Mouse (Mus musculus): ENCODE results near the gene Tmem161b. TPM values are rescaled to one million over a fixed set of nuclear protein-coding genes. Genes with fewer than 3 reads are reported as not detected.
A peak's percentile ranks its signal among the peaks of the same experiment; 100 is the strongest.

Gene Tmem161b
- polyA plus RNA-seq, 1 experiment from 2014 or later = 26.5 TPM

GRCm38 (mm10) chr13:84280352-84280751, 58.3 kb downstream of the Tmem161b start:
- WGBS = 88% methylated on average over 4 of the region's 4 CpGs
- no peaks in the 10 kb centered on the region for H3K27me3 ChIP-seq
- H3K4me1 ChIP-seq (replicated peaks) = no peaks in the 10 kb centered on the region
- no peak overlapping the region for H3K4me2 ChIP-seq
- peaks cover 15% of the 10 kb centered on the region for H3K36me3 ChIP-seq
- no peak overlapping the region for H3K4me3 ChIP-seq
- H3K9me3 ChIP-seq = no peaks in the 10 kb centered on the region
- no peak overlapping the region for H3K9ac ChIP-seq
- no peak for ATAC-seq (ENCODE audit: low read depth)
- H3K27ac ChIP-seq (replicated peaks) = no peak overlapping the region

GRCm38 (mm10) chr13:84282966-84283365, 60.9 kb downstream of the Tmem161b start:
- no peaks in the 10 kb centered on the region for H3K4me1 ChIP-seq (replicated peaks)
- ATAC-seq (ENCODE audit: low read depth) = no peak
- no peaks in the 10 kb centered on the region for H3K9me3 ChIP-seq
- no peak overlapping the region for H3K4me2 ChIP-seq
- no peaks in the 10 kb centered on the region for H3K27me3 ChIP-seq
- no peak overlapping the region for H3K27ac ChIP-seq (replicated peaks)
- no peak overlapping the region for H3K9ac ChIP-seq
- H3K36me3 ChIP-seq = peaks cover 12% of the 10 kb centered on the region
- no peak overlapping the region for H3K4me3 ChIP-seq

- peak overlapping the region; percentile 77 for H3K27ac ChIP-seq (replicated peaks)
- no peaks in the 10 kb centered on the region for H3K9me3 ChIP-seq
- H3K27me3 ChIP-seq = no peaks in the 10 kb centered on the region
- peak; percentile 97 for ATAC-seq (ENCODE audit: low read depth)
- 24% methylated on average over 7 of the region's 7 CpGs for WGBS
- H3K36me3 ChIP-seq = peaks cover 18% of the 10 kb centered on the region
- no peaks in the 10 kb centered on the region for H3K4me1 ChIP-seq (replicated peaks)
- H3K4me3 ChIP-seq = no peak overlapping the region
- no peak overlapping the region for H3K9ac ChIP-seq
- peak overlapping the region; percentile 15 for H3K4me2 ChIP-seq
Measured at GRCm38 (mm10) chr13:84284764-84285558, 62.9 kb downstream of the Tmem161b start.

DNA sequence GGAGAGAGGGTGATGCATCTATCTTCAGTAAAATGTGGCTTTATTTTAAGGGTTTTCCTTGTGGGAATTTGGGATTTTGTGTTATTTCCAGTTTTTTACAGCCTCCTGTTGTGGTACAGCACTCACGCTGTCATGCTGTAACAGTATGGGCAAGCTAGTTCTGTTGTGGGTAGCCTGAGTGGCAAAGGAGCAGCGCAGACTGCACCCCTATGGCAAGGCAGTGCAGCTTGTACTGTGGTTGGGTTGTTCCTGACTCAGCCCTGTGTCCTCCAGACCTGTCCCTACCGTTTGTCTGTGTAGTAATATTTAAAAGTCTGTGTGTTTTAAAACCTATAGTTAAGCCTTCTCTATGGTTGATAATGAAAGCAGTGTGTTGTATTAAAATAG, 63.5 kb downstream of the Tmem161b start:
- H3K4me2 ChIP-seq = peak overlapping the region; percentile 15
- no peak overlapping the region for H3K4me3 ChIP-seq
- H3K9ac ChIP-seq = no peak overlapping the region
- 29% methylated on average over 3 of the region's 3 CpGs for WGBS
- H3K4me1 ChIP-seq (replicated peaks) = no peaks in the 10 kb centered on the region
- H3K27me3 ChIP-seq = no peaks in the 10 kb centered on the region
- peak overlapping the region; percentile 77 for H3K27ac ChIP-seq (replicated peaks)
- ATAC-seq (ENCODE audit: low read depth) = peak; percentile 95
- H3K36me3 ChIP-seq = peaks cover 18% of the 10 kb centered on the region
- H3K9me3 ChIP-seq = no peaks in the 10 kb centered on the region

DNA sequence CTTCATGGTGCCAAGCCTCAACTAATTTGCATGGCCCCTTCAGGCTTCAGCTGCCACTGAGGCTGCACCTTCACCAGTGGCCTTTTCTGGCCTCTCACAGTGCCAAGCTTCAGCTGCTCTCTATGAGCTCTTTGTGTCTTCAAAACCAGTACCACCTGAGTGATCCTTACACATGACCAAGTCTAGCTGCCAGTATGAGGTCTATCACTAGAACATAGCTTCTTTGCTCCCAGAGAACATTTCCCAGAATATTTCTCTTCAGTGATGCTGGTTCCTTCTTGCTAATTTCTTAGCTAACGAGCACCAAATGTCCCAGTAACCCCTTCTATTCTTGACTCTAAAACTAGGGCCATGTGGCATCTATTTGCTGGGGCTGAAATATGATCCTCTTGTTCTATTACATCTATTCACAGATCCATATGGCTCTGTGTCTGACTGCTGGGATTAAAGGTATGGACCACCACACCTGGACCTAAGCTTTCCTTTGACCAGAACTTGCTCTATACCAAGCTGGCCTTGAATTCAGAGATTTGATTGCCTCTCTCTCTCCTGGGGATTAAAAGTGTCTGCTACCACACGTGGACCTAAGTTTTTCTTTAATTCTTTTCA, 77.5 kb downstream of the Tmem161b start:
- H3K9ac ChIP-seq = no peak overlapping the region
- no peak overlapping the region for H3K27ac ChIP-seq (replicated peaks)
- WGBS = 80% methylated on average over 2 of the region's 2 CpGs
- no peak overlapping the region for H3K4me3 ChIP-seq
- no peak overlapping the region for H3K4me2 ChIP-seq
- no peak for ATAC-seq (ENCODE audit: low read depth)
- no peaks in the 10 kb centered on the region for H3K27me3 ChIP-seq
- peaks cover 38% of the 10 kb centered on the region for H3K36me3 ChIP-seq
- H3K9me3 ChIP-seq = no peaks in the 10 kb centered on the region
- H3K4me1 ChIP-seq (replicated peaks) = no peaks in the 10 kb centered on the region

GRCm38 (mm10) chr13:84343272-84343671, 121.2 kb downstream of the Tmem161b start:
- Histone ChIP-seq H3K4me1 (replicated peaks) (peaks cover 43% of the 10 kb centered on the region), H3K27ac (replicated peaks) (peak overlapping the region; percentile 99), H3K27me3 (no peaks in the 10 kb centered on the region), H3K4me3 (no peak overlapping the region), H3K4me2 (peak overlapping the region; percentile 71), H3K9ac (peak overlapping the region; percentile 41; the same call in 1 of the 2 replicates), H3K36me3 (no peaks in the 10 kb centered on the region), H3K9me3 (no peaks in the 10 kb centered on the region)
- WGBS = 13% methylated on average over 5 of the region's 5 CpGs
- no peak for ATAC-seq (ENCODE audit: low read depth)

DNA sequence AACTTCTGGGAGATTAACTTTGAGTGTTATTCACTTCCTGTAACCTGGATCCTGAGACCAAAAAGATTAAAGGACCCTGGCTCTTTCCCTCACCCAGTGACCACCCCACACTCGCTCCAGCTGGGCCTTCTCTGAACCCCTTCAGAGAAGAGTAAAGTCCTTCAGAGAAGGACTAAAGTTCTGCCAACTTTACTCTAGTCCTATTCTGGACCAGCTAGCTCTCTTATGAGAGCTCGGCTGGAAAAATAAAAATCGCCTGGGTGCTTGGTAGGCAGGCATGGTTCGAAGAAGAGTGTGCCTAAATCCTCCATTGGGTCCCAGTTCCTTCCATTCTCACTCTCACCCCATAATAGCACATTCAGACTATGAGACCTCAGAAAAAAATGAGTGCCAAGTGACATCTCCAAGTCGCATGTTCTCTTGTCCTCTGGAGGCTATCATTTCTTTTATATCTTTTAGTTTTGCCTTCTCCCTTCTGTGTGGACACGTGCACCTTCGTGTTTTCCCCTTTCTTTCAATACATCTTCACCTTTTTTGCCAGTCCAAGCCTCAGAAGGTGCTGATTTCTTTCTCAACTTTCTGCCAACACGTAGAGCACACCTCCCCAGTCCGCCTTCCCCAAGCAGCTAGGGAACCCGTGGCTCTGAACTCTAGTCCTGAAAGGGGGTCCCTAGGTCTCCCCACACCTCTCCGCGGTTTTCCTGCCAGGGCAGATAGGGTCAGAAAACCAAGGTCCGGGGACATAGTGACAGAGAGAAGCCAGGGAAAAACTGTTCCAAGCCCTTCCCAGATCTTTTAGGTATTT, 121.8 kb downstream of the Tmem161b start:
- peak overlapping the region; percentile 82 for H3K9ac ChIP-seq

DNA sequence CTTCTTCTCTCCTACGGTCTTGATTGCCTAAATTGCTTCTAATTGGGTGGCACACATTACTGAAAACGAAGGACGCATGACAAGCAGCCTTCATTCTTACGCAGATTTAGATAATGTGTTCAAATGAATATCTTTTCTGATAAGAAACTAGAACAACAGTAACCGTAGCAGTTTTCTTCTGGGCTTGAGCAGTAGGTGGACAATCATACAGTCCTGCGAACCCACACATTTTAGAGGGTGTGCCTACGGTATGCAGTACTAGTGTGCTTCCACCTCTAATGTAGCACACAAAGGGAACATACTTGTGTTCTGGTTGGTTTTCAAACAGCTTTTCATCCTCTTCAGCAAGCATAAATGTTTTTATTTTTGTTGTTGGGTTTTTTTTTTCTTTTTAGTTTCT, 122.6 kb downstream of the Tmem161b start:
- no peaks in the 10 kb centered on the region for H3K9me3 ChIP-seq
- H3K27ac ChIP-seq (replicated peaks) = peak overlapping the region; percentile 99
- no peaks in the 10 kb centered on the region for H3K36me3 ChIP-seq
- H3K4me2 ChIP-seq = peak overlapping the region; percentile 71
- 5% methylated on average over 7 of the region's 7 CpGs for WGBS
- no peaks in the 10 kb centered on the region for H3K27me3 ChIP-seq
- H3K4me3 ChIP-seq = 0 out of 2 replicates have a peak overlapping the region, but pooled peaks have one; percentile 31
- H3K4me1 ChIP-seq (replicated peaks) = peaks cover 48% of the 10 kb centered on the region
- H3K9ac ChIP-seq = peak overlapping the region; percentile 82
- ATAC-seq (ENCODE audit: low read depth) = no peak

More for the DNA sequence above, 121.8 kb downstream of the Tmem161b start:
- Histone ChIP-seq H3K9me3 (no peaks in the 10 kb centered on the region), H3K4me2 (peak overlapping the region; percentile 71), H3K4me3 (peak overlapping the region; percentile 8; the same call in 1 of the 2 replicates), H3K4me1 (replicated peaks) (peaks cover 43% of the 10 kb centered on the region), H3K27ac (replicated peaks) (peak overlapping the region; percentile 99), H3K36me3 (no peaks in the 10 kb centered on the region), H3K27me3 (no peaks in the 10 kb centered on the region)
- 8% methylated on average over 13 of the region's 13 CpGs for WGBS
- ATAC-seq (ENCODE audit: low read depth) = no peak

DNA sequence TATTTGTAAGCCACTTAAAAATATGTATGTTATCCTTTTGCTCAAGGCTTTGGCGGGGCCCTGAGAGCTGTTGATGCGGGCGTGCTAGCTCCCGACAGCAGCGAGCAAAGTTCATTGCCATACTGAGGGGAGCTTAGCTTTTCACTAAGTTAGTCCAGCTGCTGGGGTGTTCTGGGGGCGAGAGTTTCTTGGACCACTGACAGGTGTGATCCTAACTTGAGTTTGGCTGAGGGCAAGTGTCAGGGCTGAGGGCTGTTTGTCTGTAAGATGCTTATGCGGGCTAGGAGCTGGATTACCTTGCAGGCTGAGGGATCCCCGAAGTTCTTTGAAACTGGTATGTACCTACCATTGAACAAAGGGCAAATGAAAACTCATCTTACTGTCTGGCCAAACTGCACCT, 123.0 kb downstream of the Tmem161b start:
- Histone ChIP-seq H3K27me3 (no peaks in the 10 kb centered on the region), H3K4me1 (replicated peaks) (peaks cover 52% of the 10 kb centered on the region), H3K4me2 (peak overlapping the region; percentile 71), H3K36me3 (no peaks in the 10 kb centered on the region), H3K9ac (peak overlapping the region; percentile 82), H3K4me3 (peak overlapping the region; percentile 31; the same call in 1 of the 2 replicates), H3K27ac (replicated peaks) (peak overlapping the region; percentile 99), H3K9me3 (no peaks in the 10 kb centered on the region)
- ATAC-seq (ENCODE audit: low read depth) = no peak
- WGBS = 6% methylated on average over 8 of the region's 8 CpGs

Small RNA genes within 50 kb of the gene (microRNA-seq; reads per million reads assigned to microRNA genes)
- not detected for gene Gm24331

All from neural tube, embryonic 13.5 days (tissue).